In the genomic region with DNA sequence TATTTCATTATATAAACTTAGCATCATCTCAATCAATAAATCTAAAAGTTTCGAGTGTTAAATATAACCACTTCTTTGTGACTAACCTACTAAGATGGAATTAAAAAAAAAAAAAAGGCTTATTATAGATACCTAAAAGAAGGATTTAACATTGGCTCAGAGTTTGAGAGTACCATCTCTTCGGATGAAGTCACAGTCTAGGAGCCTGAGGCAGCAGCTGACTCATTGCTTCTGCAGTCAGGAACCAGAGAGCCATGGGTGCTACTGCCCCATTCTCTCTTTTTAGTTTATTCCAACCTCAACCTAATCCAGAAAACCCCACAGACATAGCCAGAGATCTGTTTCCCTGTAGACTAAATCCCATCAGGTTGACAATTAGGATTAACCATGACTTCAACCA, we compare ENCODE assay signal across 23 mouse cellular contexts. TPM values are rescaled to one million over a fixed set of nuclear protein-coding genes. Genes with fewer than 3 reads are reported as not detected.
A peak's percentile ranks its signal among the peaks of the same experiment; 100 is the strongest.
DNase-seq lines count a peak whose midpoint lies in the region; ATAC-seq lines count a peak whose summit lies in the region.
"Had no signal": no experiment of that assay in that cellular context is flagged by ENCODE, and none has a peak within 500 bp of the region (broad histone marks: within the 10 kb centered on the region; RNA-seq: fewer than 3 reads in every experiment).

No protein-coding gene starts in this region.

- no peak for DNase-seq in frontal cortex, postnatal 36 days (ENCODE audit: low spot score in 2 of 2)
- DNase-seq in 3T3-L1 (ENCODE audit: low read depth, low spot score): peak; percentile 68
- peak; percentile 14 for DNase-seq in NIH3T3 (ENCODE audit: low read depth)
- DNase-seq in brain, adult 2 months (ENCODE audit: low read depth, low spot score): peak; percentile 47
- no peak for DNase-seq in layer of hippocampus, adult 9-10 months (ENCODE audit: low spot score)
- no peak for DNase-seq in heart, adult 9 months (ENCODE audit: low spot score in 2 of 2)
- DNase-seq in gastrocnemius, adult 8-10 months (ENCODE audit: low spot score in 2 of 2): no peak
- DNase-seq: adrenal gland, adult 2 months; adrenal gland, adult 8-10 months; adrenal gland, postnatal 10 days; adrenal gland, postnatal 14 days; adrenal gland, postnatal 25 days; adrenal gland, postnatal 36 days; B cell, adult 2 months; cerebellum, adult 11 months; cerebellum, adult 11-12 months; cerebellum, adult 18-20 months; cerebellum, adult 2 months; cerebellum, adult 8-10 months had no signal

- ATAC-seq in frontal cortex, adult (ENCODE audit: low TSS enrichment): peak; percentile 76
- ATAC-seq: activated CD4-positive, CD25-positive, alpha-beta regulatory T cell, adult 4 months; CD4-positive, CD25-positive, alpha-beta regulatory T cell, adult 4 months; Patski had no signal

RNA-seq across cellular contexts. Expression of gene Exoc5, which starts 6.4 kb away (rescaled TPM):
- total RNA-seq in gastrocnemius, adult 8-10 months (2022): 10 to 100 TPM; 17.0 to 21.9 (median 19.7) TPM

RNA-seq across cellular contexts. Expression of gene Ap5m1, which starts 6.9 kb away (rescaled TPM):
- total RNA-seq in gastrocnemius, adult 8-10 months (2022): 1 to 10 TPM; 8.4 to 9.9 (median 9.3) TPM

Comparison
In these comparisons a context has a peak if more than half of its experiments do, and no peak if none do; other contexts are left out.
1. DNase-seq: peak in 3T3-L1 (single experiment), NIH3T3 (single experiment) and brain, adult 2 months (single experiment); none in frontal cortex, postnatal 36 days (0 of 2), layer of hippocampus, adult 9-10 months (single experiment), heart, adult 9 months (0 of 2) and gastrocnemius, adult 8-10 months (0 of 2).